In genomic region chr2:32586871-32587351, GRCm38 (mm10) we compare ENCODE assay signal across 8 mouse cellular contexts. TPM values are rescaled to one million over a fixed set of nuclear protein-coding genes. Genes with fewer than 3 reads are reported as not detected.
DNase-seq lines count a peak whose midpoint lies in the region; ATAC-seq lines count a peak whose summit lies in the region.

TSS of gene St6galnac4 (plus strand) at chr2:32587095.

- DNase-seq in WW6 (ENCODE audit: low read depth, low spot score): peak; percentile 92
- DNase-seq in cerebellum, postnatal 36 days: peak; percentile 86 to 95
- DNase-seq in frontal cortex, postnatal 36 days (ENCODE audit: low spot score in 2 of 2): peak; percentile 87 to 88
- DNase-seq in hindbrain, embryonic 14.5 days (ENCODE audit: low spot score): peak; percentile 89
- peak; percentile 80 for DNase-seq in left cerebral cortex, adult 11 months (ENCODE audit: low spot score)
- DNase-seq in lung, postnatal 4 days: peak; percentile 94 to 95
- peak; percentile 82 for DNase-seq in retina, postnatal 7 days (ENCODE audit: low read depth, low spot score)
- DNase-seq in urinary bladder, adult 18-20 months (ENCODE audit: low spot score in 2 of 2): peak; percentile 74 to 84

- H3K27me3 ChIP-seq in hindbrain, embryonic 14.5 days (ENCODE audit: control insufficient read depth, insufficient read depth, low read length): peaks cover 4% of the 10 kb centered on the region; the same call in 1 of the 2 replicates

- H3K4me3 ChIP-seq in hindbrain, embryonic 14.5 days (replicated peaks; ENCODE audit: low read length): peak within 1 kb of the TSS; percentile 43

- no peaks in the 10 kb centered on the region for H3K36me3 ChIP-seq in hindbrain, embryonic 14.5 days (replicated peaks; ENCODE audit: control insufficient read depth, insufficient read depth)

- peak within 1 kb of the TSS; percentile 61 for H3K9ac ChIP-seq in hindbrain, embryonic 14.5 days

- no peaks in the 10 kb centered on the region for H3K9me3 ChIP-seq in hindbrain, embryonic 14.5 days (ENCODE audit: control insufficient read depth, low read length)

- no peak within 1 kb of the TSS; the same call in 1 of the 2 replicates for H3K27ac ChIP-seq in hindbrain, embryonic 14.5 days

- peaks cover 27% of the 10 kb centered on the region for H3K4me1 ChIP-seq in hindbrain, embryonic 14.5 days (replicated peaks; ENCODE audit: control insufficient read depth, insufficient read depth, low read length)

- under 1% methylated on average over 38 of the region's 38 CpGs for WGBS in hindbrain, embryonic 14.5 days

- peak; percentile 86 for ATAC-seq in hindbrain, embryonic 14.5 days (ENCODE audit: low FRiP score)

- peak within 1 kb of the TSS; percentile 51 for H3K4me2 ChIP-seq in hindbrain, embryonic 14.5 days (replicated peaks)

RNA-seq across cellular contexts. Expression of gene St6galnac4, which starts in this region (rescaled TPM):
- 32.3 and 36.8 TPM in 2 replicates for polyA plus RNA-seq in hindbrain, embryonic 14.5 days (2014; fragmentation: Nextera tagmentation; extraction: Ambion mirVana)
